Mouse (Mus musculus): ENCODE results near the gene D430041D05Rik.

The D430041D05Rik gene

DNA sequence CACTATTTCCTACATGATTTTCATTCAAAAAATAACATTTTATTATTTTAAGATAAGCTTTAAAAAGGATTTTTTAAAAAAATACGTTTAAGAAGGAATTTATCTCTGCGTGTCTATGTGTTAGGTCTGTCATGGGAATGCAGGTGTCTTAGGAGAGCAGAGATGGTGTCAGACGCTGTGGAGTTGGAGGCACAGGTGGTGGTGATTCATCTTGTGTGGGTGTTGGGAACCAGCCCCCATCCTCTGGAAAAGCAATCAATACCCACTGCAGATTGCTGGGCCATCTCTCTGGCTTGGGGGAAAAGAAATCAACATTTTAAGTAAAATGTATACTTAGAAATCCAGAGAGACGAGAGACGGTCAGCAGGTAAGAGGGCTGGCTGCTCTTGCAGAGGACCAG, 225.2 kb downstream of the D430041D05Rik start:
- DNase-seq, result no peak

DNA sequence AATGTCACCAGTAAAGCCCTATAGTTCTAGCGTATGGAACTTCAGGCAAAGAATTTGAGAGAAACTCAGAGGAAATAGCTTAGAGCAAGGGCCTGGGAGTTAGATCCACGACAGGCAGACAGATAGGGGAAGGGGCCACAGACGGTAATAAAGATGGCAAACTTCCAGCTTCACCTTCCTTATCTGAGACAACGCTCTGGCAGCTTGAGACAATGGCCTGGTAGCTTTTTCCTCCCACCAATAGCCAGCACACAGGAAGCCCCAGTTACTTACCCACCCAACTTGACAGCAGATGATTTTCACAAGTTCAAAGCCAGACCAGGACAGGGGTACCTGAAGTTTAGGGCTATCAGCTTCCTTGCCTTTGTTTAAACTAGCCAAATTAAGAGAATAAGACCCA, 226.5 kb downstream of the D430041D05Rik start:
- no peak for DNase-seq

DNA sequence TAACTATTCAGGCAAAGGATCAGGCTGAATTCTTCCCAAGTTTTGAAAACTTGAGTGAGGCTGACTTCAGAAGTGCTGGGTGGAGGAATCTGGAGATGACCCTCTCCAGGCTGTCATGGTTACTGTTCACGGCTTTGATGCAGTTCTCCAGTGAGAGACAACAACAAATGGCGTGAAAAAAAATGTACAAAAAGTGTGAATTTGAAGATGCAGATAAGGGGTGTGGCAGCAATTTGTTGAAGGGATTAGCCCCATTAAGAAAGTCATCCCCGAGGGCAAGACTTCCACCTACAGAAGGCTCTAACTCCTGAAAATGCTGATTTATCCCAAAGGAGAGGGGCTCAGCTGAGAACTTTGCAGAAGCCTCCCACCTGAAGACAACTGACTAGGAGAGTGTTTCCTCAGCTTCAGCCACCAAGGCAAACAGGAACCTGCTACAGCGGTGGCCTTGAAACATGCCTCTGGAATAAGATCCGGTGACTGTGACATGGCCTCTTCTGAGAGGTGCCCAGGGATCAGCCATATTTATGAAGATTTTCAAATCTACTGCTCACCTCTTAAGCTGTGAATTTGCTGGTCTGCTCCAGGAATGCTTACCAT, 227.5 kb downstream of the D430041D05Rik start:
- no peak for DNase-seq

- no peak for DNase-seq
Observed at GRCm38 (mm10) chr2:104179636-104180035, 231.2 kb downstream of the D430041D05Rik start.

DNA sequence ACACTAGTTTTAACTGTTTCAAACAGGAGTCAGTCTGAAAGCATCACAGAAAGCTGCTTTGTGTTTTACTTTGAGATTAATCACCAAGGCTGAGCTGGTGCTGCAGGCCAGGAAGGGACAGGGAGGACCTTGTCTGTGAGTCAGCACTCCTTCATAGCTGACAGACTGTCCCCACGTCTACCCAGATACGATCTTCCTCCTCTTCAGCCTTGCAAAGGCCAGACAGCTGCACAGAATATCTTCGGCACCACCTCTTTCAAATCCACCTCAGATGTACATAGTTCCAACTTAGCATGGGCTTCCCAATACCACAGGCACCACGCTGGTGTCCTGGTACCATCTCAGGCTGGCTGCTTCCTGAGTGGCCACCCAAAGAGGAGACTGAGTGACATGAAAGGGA, 232.6 kb downstream of the D430041D05Rik start:
- no peak for DNase-seq

DNA sequence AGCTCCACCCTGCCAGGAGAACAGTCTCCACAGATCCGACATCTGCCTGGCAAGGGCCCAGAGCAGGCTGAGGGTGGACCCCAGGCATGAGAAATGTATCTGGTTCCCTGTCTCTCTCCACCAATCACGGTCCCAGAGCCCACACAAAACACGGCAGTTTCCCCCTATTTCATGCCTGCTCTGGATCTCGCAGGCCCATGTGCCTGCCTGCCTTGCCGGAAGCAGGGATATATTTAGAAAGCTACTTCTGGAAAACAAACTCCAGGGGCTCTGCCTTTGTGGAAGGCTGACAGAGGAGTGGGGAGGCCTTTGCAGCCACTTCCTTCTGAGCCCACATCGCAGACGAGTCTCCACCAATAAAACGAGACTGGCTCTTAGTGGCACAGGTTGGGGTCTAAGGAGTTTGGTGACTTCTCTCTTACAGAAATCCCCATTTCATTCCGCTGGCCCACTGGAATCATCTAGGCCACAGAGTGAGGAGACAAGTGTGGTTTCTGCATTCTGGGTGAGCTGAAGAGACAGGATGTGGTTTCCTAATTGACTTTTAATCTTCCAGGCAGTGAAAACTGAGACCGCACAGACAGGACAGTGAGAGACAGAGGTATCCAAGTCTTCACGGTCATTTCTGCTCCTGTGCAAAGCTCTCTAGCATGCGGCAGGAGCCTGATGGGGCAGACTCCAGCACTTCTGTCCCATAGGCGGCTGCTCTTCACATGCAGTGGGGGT, 233.7 kb downstream of the D430041D05Rik start:
- DNase-seq, result peak in 1 of 2 experiments; percentile 36

DNA sequence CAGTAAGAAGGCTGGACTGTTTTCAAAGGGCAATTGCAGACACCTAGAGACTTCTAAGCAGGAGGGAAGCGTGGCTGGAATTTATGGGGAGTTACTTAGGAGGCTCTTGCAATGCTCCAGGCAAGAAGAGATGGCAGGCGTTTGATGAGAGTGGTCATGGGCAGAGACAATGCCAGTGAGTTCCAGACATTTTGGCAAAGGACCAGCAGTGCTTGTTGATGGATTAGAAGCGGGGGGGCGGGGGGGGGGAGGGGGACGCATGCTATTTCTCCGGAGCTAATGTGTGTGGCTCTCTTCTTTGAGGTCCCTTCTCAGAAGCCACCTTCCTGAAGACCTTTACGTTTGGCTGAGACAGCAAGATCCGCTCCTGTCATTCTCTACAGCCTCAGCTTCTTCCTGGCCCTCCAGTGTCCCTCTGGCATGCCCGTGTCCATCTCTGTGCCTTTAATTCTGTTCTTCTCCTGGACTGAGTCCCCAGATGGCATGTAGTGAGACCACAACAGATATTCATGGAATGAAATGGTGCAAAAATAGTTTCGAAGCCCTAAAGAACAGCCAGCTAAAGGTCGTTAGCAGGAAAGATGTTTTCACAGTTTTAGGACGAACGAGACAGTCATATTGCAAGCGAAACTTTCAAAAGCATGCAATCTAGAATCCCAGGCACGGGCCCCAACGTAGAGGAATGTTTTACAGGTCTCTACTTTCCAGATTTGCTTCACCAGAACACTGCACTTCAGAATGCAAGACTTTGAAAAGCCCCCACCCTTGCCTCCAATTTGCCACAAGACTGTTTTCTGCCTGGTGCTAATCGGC, 234.4 kb downstream of the D430041D05Rik start:
- peak in 1 of 2 experiments; percentile 33 for DNase-seq

- DNase-seq, result peak; percentile 58 to 62
Observed at GRCm38 (mm10) chr2:104175476-104176165, 235.2 kb downstream of the D430041D05Rik start.

DNA sequence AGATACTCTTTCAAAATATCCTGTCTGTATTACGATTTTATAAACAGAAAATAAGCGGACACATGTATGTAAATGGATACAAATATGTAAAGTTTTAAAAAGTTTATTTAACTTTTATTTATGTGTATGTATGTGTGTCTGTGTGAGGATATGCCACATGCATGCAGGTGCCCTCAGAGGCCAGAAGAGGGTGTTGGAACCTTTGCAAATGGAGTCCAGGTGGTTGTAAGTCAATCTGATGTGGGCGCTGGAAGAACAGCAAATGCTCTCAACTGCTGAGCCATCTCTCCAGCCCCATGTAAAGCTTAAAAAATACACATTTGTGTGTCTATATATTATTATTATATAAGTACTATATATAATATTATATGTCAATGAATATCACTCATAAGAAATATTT, 237.4 kb downstream of the D430041D05Rik start:
- DNase-seq, result no peak

GRCm38 (mm10) chr2:104172695-104173348, 238.0 kb downstream of the D430041D05Rik start:
- no peak for DNase-seq

DNA sequence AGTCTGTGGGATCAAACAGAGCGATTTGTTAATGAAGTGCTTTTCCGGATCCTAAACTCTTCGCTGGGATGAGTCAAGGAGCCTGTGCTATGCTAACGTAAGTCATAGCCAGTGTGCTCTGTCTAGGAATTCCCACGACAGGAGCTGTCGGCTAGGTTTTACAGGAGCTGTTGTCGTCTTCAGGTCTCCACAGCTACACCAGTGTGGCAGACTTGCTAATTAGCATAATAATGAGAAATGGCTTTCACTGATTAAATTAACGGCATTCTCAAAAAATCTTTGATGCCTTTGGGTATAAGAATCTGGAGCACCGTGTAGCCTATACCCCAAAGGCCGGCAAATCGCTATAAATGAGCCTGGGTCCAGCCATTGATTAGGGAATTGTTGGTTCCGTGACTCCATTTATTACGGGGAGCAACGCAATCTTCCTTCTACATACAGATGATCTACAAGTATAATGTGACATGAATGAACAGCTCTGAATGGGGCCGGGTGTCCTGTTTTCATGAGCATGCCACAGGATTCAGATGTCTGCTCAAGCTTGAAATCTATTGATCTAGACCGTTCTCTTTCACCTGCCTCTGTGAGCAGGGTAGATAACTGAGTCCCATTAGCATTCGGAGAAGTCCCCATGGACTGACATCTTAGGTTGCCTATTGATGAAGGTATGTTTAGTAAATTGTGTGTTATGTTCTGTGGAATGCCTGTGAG, 242.5 kb downstream of the D430041D05Rik start:
- DNase-seq, result no peak

GRCm38 (mm10) chr2:104167765-104168164, 243.0 kb downstream of the D430041D05Rik start:
- no peak for DNase-seq

- DNase-seq, result no peak
Observed at GRCm38 (mm10) chr2:104165631-104166030, 245.2 kb downstream of the D430041D05Rik start.

- DNase-seq, result no peak
Observed at GRCm38 (mm10) chr2:104163978-104164487, 246.8 kb downstream of the D430041D05Rik start.

GRCm38 (mm10) chr2:104163418-104163817, 247.4 kb downstream of the D430041D05Rik start:
- DNase-seq, result no peak

GRCm38 (mm10) chr2:104157831-104158230, 253.0 kb downstream of the D430041D05Rik start:
- DNase-seq, result no peak

GRCm38 (mm10) chr2:104153876-104154275, 256.9 kb downstream of the D430041D05Rik start:
- DNase-seq, result peak in 1 of 2 experiments; percentile 37

GRCm38 (mm10) chr2:104153345-104153744, 257.5 kb downstream of the D430041D05Rik start:
- DNase-seq, result peak; percentile 84 to 86

DNA sequence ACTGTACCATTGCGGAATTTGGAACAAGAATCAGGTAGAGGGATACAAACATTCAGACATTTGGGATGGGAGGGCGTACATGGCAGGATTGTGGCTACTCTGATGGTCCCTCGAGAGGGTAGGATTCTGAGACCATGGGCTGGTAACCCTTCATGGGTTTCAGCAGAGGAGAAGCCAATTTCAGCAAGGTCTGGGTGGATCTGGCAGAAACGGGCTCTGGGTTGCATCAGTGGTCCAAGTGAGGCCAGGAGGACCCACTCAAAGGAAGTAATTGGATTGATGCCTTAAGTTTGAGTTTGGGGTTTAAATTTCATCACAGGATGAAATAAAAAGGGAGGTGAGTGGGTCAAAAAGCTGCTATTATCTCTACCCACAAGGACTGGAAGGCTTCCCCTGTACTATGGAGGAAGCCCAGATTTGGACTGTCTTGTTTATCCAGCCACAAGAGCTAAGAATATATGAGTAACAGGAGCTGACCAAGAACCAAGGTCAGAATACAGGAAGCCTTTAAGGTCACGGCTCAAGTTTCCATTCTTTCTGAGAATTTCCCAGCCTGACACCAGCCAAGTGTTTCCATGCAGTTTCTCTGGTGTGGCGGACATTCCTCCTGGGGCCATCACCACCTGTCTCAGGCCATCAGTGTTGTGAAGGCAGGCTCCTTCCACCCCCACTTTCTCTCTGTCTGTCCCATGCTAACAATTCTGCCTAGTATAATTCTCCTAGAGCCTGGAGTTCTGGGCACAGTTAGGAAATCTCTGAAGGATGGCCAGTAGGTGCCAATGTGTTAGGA, 260.0 kb downstream of the D430041D05Rik start:
- DNase-seq, result peak in 1 of 2 experiments; percentile 28

GRCm38 (mm10) chr2:104147910-104148561, 262.8 kb downstream of the D430041D05Rik start:
- DNase-seq, result peak in 1 of 2 experiments; percentile 24
